Mouse (Mus musculus) gastrocnemius, postnatal 10 days (tissue): Measurements from ENCODE around the gene Amer3. TPM values are rescaled to one million over a fixed set of nuclear protein-coding genes. Genes with fewer than 3 reads are reported as not detected.
"Not testable (repeated sequence)": the region's sequence is repeated elsewhere in the genome, so short reads cannot be mapped to it uniquely, and the experiment has no call there.

ENCODE experiments used
- DNase-seq: peaks from one replicate; pipeline ENCODE4 v3.0.0; 2021; ENCODE audit warnings: mixed read lengths
- long read RNA-seq, 2 experiments: library from polyadenylated mRNA; stranded (forward); transcript quantifications; one replicate each; pipeline ENCODE4 v2.0.0; 2021
- total RNA-seq, 2 experiments: library from RNA; stranded (reverse); gene quantifications; 2 replicates each; pipeline ENCODE4 v1.2.3; 2021

Amer3 gene
- total RNA-seq: under 1 TPM; 0.09 TPM
- long read RNA-seq, experiment 1: 0 reads
- long read RNA-seq, experiment 2: 0 reads

- peak; percentile 75 for DNase-seq
Observed at GRCm38 (mm10) chr1:34578851-34579781, at the start of gene Amer3. Gene Amer3, plus strand, starts transcription at chr1:34579657.

GRCm38 (mm10) chr1:34534574-34534973, 44.9 kb upstream of the Amer3 start:
- DNase-seq: not testable (repeated sequence)

GRCm38 (mm10) chr1:34535043-34535698, 44.3 kb upstream of the Amer3 start, which contains the start of gene Cfc1:
Gene Cfc1, plus strand, starts transcription at chr1:34535648.
- not testable (repeated sequence) for DNase-seq

- DNase-seq: no peak
Observed at GRCm38 (mm10) chr1:34536291-34536766, 43.1 kb upstream of the Amer3 start.

- DNase-seq: no peak
Observed at GRCm38 (mm10) chr1:34536767-34537485, 42.5 kb upstream of the Amer3 start.

- no peak for DNase-seq
Observed at GRCm38 (mm10) chr1:34547074-34547473, 32.4 kb upstream of the Amer3 start.

- no peak for DNase-seq
Observed at GRCm38 (mm10) chr1:34553690-34554089, 25.8 kb upstream of the Amer3 start.

- DNase-seq: no peak
Observed at GRCm38 (mm10) chr1:34554275-34554674, 25.2 kb upstream of the Amer3 start.

GRCm38 (mm10) chr1:34560843-34561242, 18.6 kb upstream of the Amer3 start, which contains the start of gene Prss40:
Gene Prss40, minus strand, starts transcription at chr1:34560943.
- no peak for DNase-seq

- DNase-seq: no peak
Observed at GRCm38 (mm10) chr1:34564383-34565045, 14.9 kb upstream of the Amer3 start.

- no peak for DNase-seq
Observed at GRCm38 (mm10) chr1:34568120-34568519, 11.3 kb upstream of the Amer3 start.

- no peak for DNase-seq
Observed at GRCm38 (mm10) chr1:34569876-34570275, 9.6 kb upstream of the Amer3 start.

- no peak for DNase-seq
Observed at GRCm38 (mm10) chr1:34571431-34571830, 8.0 kb upstream of the Amer3 start.

GRCm38 (mm10) chr1:34573221-34573620, 6.2 kb upstream of the Amer3 start:
- DNase-seq: no peak

GRCm38 (mm10) chr1:34579782-34580356, 412 bp downstream of the Amer3 start:
- DNase-seq: no peak

GRCm38 (mm10) chr1:34582218-34582617, 2.8 kb downstream of the Amer3 start:
- no peak for DNase-seq

GRCm38 (mm10) chr1:34583821-34584263, 4.4 kb downstream of the Amer3 start:
- no peak for DNase-seq

GRCm38 (mm10) chr1:34584736-34585135, 5.3 kb downstream of the Amer3 start:
- no peak for DNase-seq

GRCm38 (mm10) chr1:34587298-34588096, 8.0 kb downstream of the Amer3 start:
- DNase-seq: no peak

GRCm38 (mm10) chr1:34600000-34600399, 20.5 kb downstream of the Amer3 start:
- DNase-seq: no peak
